Mouse (Mus musculus) cerebellum, adult 8-10 months (tissue): ENCODE measurements around the gene Pigb.
"Not testable (repeated sequence)": the region's sequence is repeated elsewhere in the genome, so short reads cannot be mapped to it uniquely, and the experiment has no call there.

Source experiments
- DNase-seq: peaks from one replicate; pipeline ENCODE4 v3.0.0; 2022

Gene Pigb

DNA sequence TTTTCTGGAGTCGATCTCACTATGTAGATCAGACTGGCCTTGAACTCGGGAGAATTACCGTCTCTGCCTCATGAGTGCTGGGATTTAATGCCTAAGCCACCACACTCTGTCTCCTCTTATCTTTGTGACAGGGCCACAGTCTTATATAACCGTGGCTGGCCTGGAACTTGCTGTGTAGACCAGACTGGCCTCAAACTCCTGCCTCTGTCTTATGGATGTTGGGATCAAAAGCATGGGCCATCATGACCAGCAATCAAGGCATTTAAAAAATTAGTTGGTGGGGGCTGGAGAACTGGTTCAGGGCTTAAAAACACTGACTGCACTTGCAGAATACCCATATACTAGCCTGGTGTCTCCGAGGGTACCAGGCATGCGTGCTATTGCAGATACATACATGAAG lies at the start of gene Pigb:
TSS of gene Pigb (minus strand) at position 299 of the 400 bp plus-strand sequence.
- DNase-seq = no peak

DNA sequence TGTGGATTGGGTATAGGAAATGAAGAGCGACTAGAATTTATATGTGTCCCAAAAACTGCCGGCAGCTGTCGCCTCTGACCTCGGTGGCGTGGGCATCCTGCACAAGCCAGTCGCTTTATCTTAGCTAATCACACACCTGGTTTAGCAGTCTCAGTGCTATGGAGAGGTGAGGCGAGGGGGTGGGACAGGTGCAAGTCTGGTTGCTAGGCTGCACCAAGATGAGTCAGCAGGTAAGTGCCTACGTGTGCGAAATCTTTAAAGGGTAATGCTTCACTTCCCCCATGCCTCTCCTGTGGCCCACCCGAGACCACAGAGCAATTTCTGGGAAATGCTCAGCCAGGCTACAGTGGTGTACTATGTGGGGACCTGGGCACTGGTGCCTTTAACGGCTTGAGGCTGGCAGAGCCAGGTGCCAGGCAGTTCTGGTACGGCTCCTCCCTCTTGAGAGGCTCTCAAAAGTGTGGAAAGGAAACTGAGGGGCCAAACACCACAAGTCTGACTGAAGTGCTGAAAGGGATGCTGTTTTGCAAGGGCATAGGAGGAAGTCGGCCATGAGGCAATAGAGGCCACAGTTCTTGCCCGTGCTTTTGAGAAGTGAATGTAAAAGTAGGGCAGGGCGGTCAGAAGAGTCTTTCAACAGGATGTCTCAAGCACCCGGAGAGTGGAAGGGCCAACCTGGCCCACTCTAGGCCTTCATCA lies 49.2 kb upstream of the Pigb start:
- no peak for DNase-seq

DNA sequence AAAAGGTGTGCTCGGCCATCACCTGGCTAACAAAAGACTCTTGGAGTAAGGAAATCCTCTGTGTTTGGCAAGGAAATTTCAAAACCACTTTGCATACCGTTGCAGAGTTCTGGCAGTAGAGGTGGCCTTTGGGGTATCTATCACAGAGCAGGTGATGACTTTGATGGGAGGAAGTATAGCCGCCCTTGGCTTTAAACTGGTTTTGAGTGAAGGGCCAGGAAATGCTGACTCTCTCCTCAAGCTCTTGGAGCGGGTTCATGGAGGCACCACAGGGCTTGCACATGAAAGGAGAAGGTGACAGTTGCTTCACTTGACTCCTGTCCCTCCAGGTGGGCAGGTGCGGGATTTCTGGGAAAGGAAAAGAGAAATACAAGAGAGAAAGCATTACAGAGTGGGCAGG lies 47.4 kb upstream of the Pigb start:
- no peak for DNase-seq

DNA sequence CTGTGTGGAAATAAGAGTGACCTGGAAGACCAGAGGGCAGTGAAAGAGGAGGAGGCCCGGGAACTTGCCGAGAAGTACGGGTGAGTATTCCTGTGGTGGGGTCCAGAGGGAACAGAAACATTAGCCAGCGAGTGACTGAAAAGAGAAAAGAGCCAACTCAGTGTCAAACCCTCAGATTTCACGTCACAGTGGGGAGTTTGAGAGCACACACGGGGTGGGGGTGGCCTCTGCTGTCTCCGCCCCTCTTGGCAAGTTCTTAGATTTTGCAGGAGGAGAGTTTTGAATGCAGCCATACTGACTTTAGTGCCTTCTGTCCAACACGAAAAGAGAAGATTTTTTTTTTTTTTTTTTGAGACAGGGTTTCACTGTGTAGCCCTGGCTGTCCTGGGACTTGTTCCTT lies 46.9 kb upstream of the Pigb start:
- no peak for DNase-seq

DNA sequence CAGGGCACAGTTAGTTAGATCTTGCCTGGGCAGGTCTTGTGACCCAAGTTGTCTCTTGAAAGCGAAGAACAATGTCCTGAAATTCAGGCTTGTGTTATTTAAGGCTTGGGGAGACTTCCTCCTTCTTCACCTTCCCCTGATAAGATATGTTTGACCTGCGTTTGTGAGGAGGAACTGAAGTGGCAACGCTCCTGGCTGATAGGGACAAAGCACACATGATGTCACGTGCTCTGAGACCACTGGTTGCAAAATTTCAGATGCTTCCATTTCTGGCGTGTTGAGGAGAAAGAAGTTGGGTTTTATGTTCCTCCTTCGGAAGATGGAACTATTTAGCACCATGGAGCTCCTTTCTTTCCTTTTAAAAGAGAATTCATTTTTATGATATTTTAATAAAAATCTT lies 45.7 kb upstream of the Pigb start:
- no peak for DNase-seq

DNA sequence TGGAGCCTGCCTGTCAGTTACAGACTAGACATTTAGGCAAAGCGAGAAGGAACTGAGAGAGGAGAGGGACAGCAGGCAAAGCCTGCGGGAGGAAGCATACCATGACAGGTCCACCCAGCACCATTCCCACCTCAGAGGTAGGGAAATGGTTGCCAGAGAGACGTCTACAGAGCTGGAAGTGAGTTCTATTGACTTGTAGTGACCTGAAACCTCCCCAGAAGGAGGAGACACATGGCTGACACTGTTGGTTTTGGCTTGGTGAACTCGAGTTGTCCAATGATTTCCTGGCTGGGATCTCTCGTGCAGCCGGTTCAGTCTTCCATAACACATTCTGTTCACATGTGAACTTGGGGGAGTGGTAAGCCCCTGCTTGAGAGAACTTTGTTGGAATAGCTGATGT lies 43.8 kb upstream of the Pigb start:
- DNase-seq = no peak

DNA sequence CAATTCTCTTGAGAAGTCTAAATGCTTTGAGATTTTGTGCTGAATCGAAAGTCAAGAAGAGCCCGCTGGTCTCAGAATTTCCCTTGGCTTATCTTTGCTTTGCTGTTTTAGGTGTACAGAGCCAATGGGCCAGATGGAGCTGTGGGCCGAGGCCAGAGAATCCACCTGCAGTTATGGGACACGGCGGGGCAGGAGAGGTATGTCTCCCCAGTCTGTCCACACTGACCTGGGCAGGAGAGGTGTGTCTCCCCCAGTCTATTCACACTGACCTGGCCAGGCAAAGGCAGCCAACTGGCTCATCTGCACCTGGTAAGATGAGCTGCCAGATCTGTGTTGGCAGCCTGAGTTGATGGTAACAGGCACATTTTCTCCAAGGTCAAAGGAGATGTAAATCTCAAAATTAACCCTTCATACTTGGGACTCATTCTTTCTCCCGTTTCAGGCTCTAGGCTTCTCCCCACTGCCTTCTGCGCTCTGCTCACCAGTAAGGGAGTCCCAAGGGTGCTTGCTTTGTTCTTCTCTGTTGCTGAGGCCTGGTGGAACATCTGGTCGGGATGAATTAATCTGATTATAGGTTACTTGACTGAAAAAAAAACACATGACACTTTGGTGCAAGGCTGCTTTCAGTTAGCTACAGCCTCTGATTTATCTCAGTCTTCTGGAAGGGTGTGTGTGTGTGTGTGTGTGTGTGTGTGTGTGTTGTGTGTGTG lies 42.3 kb upstream of the Pigb start:
- peak; percentile 79 for DNase-seq

DNA sequence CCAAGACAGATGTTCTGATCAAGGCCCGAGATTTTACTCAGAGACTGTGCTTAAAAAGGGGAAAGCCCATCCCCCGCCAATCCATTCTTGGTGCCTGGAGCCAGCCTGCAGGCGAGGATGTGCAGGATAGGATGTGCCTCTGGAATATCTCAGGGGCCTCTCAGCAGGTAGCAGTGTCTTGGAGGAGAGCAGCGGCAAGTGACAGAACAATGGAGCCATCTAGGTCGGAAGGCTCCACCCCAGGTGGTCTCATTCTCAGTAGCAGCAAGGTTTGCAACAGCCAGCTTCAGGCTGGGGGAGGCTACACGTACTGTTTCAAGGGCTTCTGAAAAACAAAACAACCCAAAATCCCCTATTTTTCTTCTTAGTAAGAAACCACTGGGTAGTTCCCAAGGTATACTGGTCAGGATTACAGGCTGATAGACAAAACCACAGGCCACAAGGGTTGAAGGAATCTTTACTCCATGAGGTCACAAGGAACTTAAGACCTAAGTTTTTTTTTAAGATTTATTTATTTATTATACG lies 39.7 kb upstream of the Pigb start:
- no peak for DNase-seq

DNA sequence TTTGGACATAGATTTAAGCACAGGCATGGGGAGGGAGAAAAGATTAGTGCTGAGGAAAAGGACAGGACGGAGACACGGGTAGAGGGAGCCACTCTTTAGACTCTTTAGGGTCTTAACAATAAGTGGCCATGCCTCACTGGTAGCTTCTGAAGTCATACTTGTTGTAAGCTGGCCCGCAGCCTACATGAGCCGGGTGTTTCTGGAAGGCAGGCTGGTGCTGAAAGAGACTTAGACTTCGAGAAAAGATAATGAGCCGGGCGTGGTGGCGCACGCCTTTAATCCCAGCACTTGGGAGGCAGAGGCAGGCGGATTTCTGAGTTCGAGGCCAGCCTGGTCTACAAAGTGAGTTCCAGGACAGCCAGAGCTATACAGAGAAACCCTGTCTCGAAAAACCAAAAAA lies 39.2 kb upstream of the Pigb start:
- DNase-seq = not testable (repeated sequence)

DNA sequence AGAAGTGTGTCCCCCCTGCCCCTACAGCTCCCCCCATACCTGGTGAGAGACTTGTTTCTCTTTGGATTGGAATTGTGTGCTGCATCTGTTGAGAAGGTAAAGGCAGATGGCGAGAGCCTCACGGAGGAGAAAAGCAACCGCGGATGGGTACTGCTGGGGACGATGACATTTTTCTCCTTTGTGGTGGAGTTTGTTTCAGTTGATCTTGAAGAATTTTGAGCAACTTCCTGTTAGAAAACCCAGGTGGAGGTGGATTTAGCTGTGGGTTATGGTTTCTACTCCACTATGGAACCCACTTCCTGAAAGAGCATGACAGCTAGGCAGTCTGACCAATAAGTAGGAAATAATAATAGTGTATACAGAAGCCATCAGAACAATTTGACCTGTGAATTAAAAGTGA lies 33.0 kb upstream of the Pigb start:
- no peak for DNase-seq

DNA sequence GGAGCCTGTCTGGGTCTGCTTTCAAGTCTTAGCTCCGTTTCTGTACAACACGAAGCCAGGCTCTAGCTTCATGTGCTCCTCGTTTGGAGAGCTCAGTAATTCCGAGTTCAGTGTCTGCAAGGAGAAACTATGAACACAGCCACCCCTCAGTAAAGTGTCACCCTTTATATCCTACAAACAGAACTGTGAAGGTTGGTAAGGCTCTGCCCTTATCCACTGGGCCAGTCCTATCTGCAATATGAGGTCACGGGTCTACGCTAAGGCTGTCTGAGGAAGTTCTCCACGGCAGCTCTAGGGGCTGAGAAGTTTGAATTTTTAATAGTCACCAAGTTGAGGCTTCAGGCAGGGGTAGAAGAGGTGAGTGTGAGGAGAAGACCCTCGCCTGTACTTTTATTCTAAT lies 32.2 kb upstream of the Pigb start:
- no peak for DNase-seq

DNA sequence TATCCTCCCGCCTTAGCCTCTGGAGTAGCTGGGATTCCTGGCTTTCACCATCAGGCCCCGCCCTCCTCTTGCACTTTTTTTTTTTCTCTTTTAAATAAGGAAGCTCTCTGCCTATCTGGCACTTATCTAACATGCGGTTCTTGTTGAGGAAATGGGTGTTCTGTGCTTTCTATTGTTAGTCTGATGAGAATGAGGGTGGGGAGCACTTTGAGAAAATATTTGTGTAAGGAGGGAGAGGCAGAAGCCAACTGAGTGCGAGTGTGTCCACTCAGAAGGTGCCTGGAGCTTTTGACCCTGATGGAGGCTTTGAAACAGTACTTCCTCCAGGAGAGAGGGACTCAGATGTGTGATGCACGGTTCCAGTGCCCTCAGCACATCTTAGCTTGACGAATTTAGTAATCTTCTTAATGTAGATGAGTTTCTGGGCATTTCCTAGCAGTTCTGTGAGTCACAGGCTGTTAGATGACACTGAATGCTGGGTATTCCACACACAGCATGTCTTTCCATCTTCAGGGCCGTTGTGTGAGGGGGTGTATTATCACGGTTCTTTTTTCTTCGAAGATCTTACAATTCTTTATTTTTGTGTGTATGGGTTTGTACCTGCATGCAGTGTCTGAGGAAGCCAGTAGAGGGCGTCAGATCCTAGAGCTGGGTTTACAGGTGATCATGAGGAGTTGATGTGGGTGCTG lies 30.9 kb upstream of the Pigb start:
- DNase-seq = no peak

DNA sequence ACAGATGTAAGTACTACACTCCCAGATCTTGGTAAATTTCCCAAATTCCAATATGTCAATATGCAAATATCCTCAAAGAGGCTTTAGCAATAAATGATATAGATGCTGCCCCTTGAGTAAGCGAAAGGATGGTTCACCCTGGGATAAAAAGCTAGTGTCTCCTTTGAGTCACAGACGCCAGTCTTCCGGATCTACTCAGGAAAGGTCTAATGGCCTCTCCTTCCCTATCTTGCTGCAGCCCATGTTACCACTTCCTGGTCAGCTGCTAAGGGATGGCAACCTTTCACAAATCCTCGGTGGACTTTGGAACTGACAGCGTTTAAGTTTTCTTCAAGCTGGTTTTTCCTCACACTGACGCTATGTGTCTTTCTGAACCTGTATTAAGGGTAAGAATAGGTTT lies 28.5 kb upstream of the Pigb start:
- no peak for DNase-seq

DNA sequence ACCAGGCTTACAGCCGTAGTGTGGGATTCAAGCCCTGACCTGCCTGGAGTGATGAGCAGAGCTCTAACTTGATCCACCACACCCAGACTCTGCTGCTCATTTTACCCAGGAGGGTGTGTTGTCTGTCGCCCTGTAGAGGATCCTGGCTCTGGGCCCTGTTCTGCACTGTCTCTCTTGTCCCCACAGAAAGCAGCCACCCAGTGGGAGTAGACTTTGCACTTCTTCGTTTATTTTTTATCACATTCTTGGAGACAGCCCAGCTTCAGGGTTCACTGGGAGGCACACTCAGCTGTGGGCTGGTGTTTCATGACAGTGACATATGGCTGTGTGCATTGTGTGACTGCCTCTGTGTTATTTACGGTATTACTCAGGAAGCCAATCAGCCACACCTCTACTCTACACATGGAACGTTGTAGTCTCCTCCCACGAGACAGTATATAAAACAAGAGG lies 28.1 kb upstream of the Pigb start:
- no peak for DNase-seq

DNA sequence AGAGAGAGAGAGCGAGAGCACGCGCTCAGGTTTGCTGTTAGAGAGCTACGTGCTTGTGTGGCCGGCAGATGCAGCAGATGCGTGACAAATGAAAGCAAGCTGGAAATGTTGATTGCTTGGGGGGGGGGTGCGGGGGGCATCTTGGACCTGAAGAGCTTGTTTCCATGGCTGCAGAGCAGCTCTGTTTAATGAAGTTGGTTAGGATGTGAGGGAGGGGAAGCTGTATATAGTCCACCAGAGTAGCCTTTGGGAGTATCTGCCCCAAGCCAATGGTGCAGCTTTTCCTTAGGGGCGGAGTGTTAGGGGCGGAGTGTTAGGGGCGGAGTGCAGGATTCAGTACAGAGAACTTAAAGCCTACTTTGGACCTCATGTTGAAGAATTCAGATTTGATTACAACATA lies 26.9 kb upstream of the Pigb start:
- DNase-seq = no peak

DNA sequence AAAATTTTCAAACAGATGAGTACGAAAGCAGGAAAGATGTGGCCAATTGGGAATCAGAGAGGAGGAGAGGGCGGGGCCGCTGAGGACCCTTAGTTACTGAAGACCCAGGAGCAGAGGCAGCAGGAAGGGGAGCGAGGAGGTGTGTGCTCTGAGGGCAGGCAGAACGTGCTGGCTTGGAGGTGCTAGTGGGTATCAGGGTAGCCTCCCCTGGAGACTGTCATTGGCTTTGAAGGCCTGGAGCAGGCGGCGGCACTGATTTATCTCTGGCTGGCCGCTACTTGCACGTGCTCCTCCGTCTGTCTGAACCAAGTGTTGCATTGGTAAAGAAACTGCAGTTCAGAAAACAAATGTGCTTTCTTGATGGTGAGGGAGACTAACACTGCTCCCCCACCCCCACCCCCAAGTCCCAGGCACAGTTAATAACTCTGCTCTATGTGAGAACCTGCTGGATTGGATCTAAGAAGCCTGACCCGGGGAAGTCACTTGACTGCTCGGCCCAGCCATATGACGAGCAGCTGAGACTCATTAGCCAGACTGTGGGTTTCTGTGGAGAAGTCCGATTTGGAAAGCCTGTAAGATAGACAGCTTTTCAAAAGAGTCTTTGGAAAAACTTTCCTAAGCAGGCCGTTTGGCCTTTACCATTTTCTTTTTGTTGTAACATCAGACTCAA lies 23.6 kb upstream of the Pigb start:
- DNase-seq = no peak

DNA sequence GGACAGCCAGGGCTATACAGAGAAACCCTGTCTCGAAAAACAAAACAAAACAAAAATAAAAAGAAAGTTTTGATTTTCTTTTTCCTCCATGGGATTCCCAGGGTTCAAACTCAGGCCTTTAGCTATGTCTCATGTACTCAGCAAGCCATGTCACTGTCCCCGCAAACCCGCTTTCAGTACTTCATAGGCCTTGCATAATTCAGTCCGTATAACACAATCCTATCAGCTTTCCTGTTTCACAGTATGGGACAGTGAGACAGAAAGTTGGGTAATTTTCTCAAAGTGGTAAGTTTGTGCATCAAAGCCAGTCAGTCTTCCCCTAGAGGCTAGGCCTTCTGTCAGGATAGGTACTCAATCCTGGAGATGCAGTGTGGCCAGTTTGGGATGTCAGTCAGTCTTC lies 19.0 kb upstream of the Pigb start:
- no peak for DNase-seq

DNA sequence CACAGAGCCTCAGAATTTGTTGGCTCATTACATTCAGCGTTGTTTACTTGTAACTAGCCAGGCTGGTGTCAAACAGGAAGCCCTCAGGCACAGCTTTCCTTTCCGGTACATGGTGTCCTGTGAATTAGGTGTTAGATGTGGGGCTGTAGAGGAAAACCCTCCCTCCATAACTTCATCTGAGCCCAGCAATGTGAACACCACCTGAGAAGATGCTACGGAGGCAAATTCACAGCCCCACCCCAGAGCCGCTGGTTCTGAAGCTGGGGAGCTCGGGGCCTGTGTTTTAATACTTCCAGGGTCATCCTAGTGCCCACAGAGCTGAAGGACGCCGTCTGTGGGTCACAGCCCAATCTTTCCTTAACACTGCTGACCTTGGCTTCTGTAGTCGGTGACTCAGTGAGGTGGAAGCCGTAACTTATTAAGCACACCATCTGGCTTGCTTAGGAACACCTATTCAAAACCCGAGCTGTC lies 15.3 kb upstream of the Pigb start:
- DNase-seq = no peak

DNA sequence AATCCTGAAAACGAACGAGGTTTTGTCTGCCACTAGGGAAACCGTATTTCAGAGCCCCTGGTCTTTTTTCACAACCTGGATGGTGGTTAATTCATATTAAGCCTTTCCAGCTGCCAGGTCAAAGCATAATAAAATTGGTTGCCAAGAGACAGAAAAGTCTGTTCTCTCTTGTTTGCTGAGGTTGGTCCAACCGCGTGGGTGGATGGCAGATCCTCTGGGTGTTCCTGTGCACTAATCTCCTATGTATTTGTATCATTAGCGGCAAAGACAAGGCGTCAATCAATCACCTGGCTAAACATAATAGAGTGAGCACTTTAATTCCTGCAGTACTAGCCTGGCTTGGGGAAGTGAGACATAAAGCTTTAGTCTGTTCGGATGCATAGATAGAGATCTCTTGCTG lies 10.4 kb upstream of the Pigb start:
- DNase-seq = no peak

DNA sequence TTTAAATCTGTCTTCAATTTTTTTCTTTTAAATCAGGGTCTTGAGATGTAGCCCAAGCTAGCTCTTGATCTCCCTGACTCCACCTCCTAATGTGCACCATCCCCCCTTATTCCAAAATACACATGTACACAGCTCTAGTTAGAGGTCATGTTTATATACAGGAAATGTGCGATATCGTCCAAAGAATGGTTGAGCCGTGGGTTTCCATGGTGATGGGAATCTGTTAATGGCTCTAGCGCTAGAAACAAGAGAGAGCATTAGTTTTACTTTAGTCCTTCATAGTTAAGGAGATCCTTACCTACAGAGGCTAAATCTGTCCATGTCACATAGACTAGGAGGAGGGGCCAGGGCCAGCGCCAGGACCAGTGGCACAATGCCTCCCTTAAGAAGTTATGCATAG lies 9.7 kb upstream of the Pigb start:
- DNase-seq = no peak

DNA sequence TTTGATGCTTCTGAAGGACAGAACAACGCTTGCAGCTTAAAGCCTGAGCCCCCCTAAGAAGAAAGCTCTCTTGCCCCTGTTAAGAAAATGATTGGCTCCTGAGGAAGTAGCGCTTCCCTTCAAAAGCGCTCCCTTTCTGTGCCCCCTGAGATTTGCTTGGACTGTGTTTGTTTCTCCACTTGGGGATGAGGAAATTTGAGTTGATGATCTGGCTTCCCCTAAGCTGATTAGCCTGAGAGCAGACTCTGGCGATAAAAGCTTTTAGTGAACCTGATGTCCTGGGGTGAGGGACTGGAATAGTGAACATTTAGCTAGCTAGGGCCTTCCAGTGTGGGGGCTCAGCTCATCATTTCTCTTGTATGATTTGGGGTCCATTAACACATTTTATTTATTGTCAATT lies 8.7 kb upstream of the Pigb start:
- DNase-seq = no peak

DNA sequence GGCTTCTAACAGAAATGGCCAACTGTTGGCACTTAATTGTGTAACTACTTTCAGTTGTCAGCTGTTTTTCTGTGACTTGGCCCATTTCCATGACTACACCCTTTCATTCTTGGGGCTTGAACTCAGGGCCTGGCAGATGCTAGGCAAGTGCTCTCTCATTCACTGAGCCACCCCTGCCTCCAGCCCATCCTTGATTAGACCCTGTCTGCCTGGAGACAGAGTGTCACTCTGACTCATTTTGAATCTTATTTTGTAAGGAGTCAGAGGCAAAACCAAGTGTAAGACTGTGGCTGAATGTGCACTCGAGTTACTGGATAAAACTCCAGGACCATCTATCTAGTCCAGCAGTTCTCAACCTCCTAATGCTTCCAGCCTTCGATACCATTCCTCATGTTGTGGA lies 7.7 kb upstream of the Pigb start:
- no peak for DNase-seq

DNA sequence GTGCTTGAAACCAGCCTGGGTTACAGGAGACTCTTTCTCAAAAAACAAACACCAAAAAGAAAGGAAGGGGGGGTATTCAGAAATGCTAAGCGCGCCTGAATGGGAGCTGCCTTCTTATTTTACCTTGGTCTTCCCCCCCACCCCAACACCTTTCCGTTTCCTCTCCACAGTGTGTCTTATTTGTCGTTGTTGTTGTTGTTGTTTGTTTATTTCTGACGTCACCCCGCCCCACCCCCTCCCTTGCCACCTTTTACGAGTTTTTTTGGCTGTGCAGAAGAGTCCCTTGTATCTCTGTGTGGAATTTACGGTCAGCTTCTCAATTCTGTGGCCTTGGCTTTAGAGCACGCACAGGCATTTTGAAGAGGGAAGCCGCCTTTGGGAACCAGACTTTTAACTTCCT lies 5.5 kb upstream of the Pigb start:
- no peak for DNase-seq
